Mouse (Mus musculus) embryonic fibroblast, embryonic 13.5 days (primary cell): ENCODE measurements at regions not wholly inside any gene's neighbourhood (a gene's known extent, or its start where the extent isn't known, plus 50 kb on each side); places are given as distances from the start of the nearest gene placed in this dataset.

Experiments used
- H3K27ac ChIP-seq: 2 replicates; pipeline ENCODE4 v1.5.1; 2012; ENCODE audit warnings: low read length, control low read depth, inconsistent platforms; ENCODE audit not compliant: insufficient read depth
- H3K4me1 ChIP-seq: 2 replicates; pipeline ENCODE4 v1.6.1; 2011; ENCODE audit warnings: low read length; ENCODE audit not compliant: control insufficient read depth, insufficient read depth
- H3K4me3 ChIP-seq: 2 replicates; pipeline ENCODE4 v1.5.1; 2011; ENCODE audit warnings: mild to moderate bottlenecking, control low read depth, low read length; ENCODE audit not compliant: insufficient read depth
- CTCF ChIP-seq: IDR thresholded peaks from 2 replicates; pipeline ENCODE4 v1.5.1; 2011; ENCODE audit warnings: mild to moderate bottlenecking, control low read depth, low read length, moderate library complexity, borderline replicate concordance; ENCODE audit not compliant: insufficient read depth
- POLR2A ChIP-seq: IDR thresholded peaks from 2 replicates; pipeline ENCODE4 v1.6.1; 2011; ENCODE audit warnings: low read depth, mild to moderate bottlenecking, control low read depth, low read length, moderate library complexity

GRCm38 (mm10) chr2:133346789-133347424, 205.1 kb upstream of the Bmp2 start:
- peaks cover 2% of the 10 kb centered on the region; the same call in 1 of the 2 replicates for H3K4me1 ChIP-seq
- no peak overlapping the region for H3K4me3 ChIP-seq
- H3K27ac ChIP-seq: no peak overlapping the region
- TF ChIP-seq POLR2A: no peak
- TF ChIP-seq CTCF: no peak

- H3K4me1 ChIP-seq: peaks cover 2% of the 10 kb centered on the region; the same call in 1 of the 2 replicates
- no peak overlapping the region for H3K27ac ChIP-seq
- no peak for TF ChIP-seq POLR2A
- no peak for TF ChIP-seq CTCF
- H3K4me3 ChIP-seq: no peak overlapping the region
Measured at GRCm38 (mm10) chr2:133351306-133351705, 200.7 kb upstream of the Bmp2 start.

- Histone ChIP-seq H3K4me3 (no peak overlapping the region), H3K4me1 (no peaks in the 10 kb centered on the region), H3K27ac (no peak overlapping the region)
- TF ChIP-seq CTCF (no peak), POLR2A (no peak)
Measured at GRCm38 (mm10) chr2:133352800-133353199, 199.2 kb upstream of the Bmp2 start.

GRCm38 (mm10) chr2:133362693-133363443, 189.1 kb upstream of the Bmp2 start:
- TF ChIP-seq CTCF: no peak
- TF ChIP-seq POLR2A: no peak
- Histone ChIP-seq H3K4me3 (no peak overlapping the region), H3K4me1 (no peaks in the 10 kb centered on the region), H3K27ac (no peak overlapping the region)

DNA sequence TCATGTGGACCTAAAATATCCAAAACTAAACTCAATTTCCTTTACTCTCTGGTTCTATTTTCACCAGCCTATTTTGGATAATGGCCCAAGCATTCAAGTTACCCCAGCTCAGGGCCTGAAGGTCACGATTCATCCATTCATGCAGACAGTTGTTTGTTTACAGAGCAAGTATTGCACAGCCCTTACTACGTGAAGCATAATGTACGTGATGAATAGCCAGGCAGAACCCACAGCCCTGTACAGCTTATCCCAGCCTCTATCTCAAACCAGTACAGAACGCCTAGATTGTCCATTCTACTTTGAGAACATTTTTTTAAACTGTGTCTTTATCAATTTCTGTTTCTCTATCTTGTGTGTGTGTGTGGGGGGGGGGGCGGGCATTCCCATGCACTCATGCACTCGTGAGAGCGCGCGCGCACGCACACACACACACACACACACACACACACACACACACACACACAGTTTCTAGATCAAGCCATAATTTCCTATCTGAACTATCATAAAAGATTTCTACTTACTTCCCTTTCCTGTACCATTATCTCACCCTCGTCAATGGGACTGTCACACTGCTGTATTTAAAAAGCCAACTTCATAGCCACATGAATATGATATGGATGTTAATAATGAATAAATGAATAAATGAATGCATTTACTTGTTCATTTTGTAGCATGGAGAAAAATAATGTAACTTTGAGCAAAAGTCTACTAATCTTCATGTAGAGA, 180.3 kb upstream of the Bmp2 start:
- H3K4me3 ChIP-seq: no peak overlapping the region
- TF ChIP-seq CTCF: no peak
- H3K27ac ChIP-seq: no peak overlapping the region
- H3K4me1 ChIP-seq: peaks cover 2% of the 10 kb centered on the region; the same call in 1 of the 2 replicates

- H3K4me1 ChIP-seq: peaks cover 2% of the 10 kb centered on the region; the same call in 1 of the 2 replicates
- no peak overlapping the region for H3K4me3 ChIP-seq
- TF ChIP-seq CTCF (no peak), POLR2A (no peak)
- no peak overlapping the region for H3K27ac ChIP-seq
Measured at GRCm38 (mm10) chr2:133373543-133373942, 178.4 kb upstream of the Bmp2 start.

- Histone ChIP-seq H3K4me3 (no peak overlapping the region), H3K27ac (no peak overlapping the region), H3K4me1 (no peaks in the 10 kb centered on the region)
- TF ChIP-seq CTCF (no peak), POLR2A (no peak)
Measured at GRCm38 (mm10) chr2:133381054-133381453, 170.9 kb upstream of the Bmp2 start.

DNA sequence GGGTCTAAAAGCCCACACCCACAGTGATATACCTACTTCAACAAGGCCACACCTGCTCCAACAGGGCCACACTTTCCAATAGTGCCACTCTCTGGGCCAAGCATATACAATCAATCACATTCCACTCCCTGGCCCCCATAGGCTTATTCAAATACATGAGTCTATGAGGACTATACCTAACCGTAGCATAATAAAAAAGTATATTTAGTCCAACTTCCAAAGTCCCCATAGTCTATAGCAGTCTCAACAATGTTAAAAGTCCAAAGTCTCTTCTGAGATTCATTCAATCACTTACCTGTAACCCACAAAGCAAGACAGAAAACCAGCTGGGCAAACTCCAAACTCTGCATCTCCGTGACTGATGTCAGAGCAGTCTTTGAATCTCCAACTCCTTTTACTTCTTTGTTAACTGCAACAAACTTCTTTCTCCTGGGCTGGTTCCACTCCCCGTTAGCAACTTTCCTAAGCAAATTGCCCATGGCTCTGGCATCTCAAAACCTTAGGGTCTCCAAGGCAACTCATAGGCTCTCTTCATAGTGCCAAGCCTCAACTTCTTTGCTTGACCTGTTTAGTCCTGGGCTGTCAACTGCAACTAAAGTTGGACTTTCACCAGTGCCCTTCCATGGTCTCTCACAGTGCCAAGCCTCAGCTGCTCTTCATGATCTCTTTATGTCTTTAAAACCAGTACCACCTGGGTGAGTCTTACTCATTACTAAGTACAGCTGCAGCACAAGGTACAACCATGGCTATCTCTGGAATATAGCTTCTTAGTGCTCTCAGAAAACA, 168.6 kb upstream of the Bmp2 start:
- Histone ChIP-seq H3K27ac (no peak overlapping the region), H3K4me3 (no peak overlapping the region), H3K4me1 (no peaks in the 10 kb centered on the region)
- TF ChIP-seq POLR2A: no peak

GRCm38 (mm10) chr2:133385297-133385696, 166.7 kb upstream of the Bmp2 start:
- H3K4me1 ChIP-seq: no peaks in the 10 kb centered on the region
- no peak for TF ChIP-seq POLR2A
- no peak for TF ChIP-seq CTCF
- no peak overlapping the region for H3K4me3 ChIP-seq
- H3K27ac ChIP-seq: no peak overlapping the region

DNA sequence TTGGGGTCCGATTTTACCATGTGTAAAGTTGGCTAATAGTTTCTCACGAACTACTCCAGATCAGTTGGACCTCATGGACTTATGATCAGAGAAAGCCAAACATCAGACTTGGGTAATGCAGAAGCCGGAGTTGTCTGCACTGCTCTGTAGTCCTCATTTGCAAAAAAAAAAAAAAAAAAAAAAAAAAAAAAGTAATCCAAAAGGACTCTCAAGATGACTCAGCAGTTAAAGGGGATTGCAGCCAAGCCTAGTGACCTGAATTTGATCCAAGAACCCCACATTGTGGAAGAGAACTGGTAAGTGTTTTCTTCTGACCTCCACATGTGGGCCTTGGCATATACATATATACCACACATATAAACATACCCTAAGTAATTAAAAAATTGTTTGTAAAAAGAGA, 164.6 kb upstream of the Bmp2 start:
- TF ChIP-seq CTCF: no peak
- no peak for TF ChIP-seq POLR2A
- Histone ChIP-seq H3K4me1 (no peaks in the 10 kb centered on the region), H3K27ac (no peak overlapping the region)

More for the DNA sequence above, 164.6 kb upstream of the Bmp2 start:
- H3K4me3 ChIP-seq: no peak overlapping the region
